Mouse (Mus musculus) lung, postnatal 0 days (tissue): ENCODE data around the gene Ifitm3.

Experiments used
- CTCF ChIP-seq: IDR thresholded peaks from 2 replicates; pipeline ENCODE4 v1.5.1; 2016; ENCODE audit warnings: antibody characterized with exemption, mild to moderate bottlenecking
- EP300 ChIP-seq: IDR thresholded peaks from 2 replicates; pipeline ENCODE4 v1.6.1; 2016; ENCODE audit warnings: antibody characterized with exemption, mild to moderate bottlenecking, control low read depth

DNA sequence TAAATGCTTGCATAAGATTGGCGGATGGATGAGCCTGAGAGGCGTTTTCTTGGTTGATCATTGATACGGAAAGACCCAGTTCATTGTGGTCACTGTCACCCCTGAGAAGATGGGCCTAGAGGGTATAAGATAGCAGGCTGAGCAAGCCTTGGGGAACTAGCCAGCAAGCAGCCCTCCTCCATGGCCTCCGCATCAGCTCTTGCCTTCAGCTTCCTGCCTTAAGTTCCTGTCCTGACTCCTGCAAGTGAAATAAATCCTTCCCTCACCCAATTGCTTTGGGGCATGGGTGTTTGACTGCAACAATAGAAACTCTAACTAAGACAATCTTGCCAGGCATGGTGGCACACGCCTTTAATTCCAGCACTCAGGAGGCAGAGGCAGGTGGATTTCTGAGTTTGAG, 50.5 kb downstream of the Ifitm3 start:
- TF ChIP-seq CTCF (no peak), EP300 (no peak)
